Mouse (Mus musculus): ENCODE results near the gene Bub3.

Bub3 gene

GRCm38 (mm10) chr7:131556541-131557271, 3.3 kb upstream of the Bub3 start:
- no peak for DNase-seq

DNA sequence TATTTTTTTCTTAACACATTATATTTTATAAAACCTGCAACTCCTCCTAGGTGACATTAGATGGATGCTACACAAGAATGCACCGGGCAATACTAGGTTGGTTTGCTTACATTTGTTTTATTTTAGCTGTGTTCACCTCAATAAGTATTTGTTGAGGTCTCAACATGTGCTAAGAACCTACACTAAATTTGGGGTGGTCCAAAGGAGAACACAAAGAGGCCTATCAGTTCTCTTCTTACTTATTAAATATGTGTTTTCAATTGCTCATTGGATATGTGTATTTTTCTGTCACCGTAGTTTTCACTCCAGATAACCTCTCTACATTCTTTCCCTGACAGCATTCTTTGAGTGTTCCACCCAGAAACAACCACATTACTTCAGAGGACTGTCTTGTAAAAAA, 2.3 kb upstream of the Bub3 start:
- DNase-seq = no peak

DNA sequence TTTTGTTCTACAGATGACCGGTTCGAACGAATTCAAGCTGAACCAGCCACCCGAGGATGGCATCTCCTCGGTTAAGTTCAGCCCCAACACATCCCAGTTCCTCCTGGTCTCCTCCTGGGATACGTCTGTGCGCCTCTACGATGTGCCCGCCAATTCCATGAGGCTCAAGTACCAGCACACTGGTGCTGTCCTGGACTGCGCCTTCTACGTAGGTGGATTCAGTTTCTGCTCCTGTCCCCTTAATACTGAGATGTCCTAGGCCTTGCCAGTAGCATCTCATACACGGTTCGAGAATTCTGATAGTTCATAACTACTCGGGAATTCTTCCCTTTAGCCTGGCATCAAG, 648 bp downstream of the Bub3 start:
- no peak for DNase-seq

- no peak for DNase-seq
Measured at GRCm38 (mm10) chr7:131575246-131575645, 15.2 kb downstream of the Bub3 start.

- DNase-seq = no peak
Measured at GRCm38 (mm10) chr7:131582178-131582577, 22.2 kb downstream of the Bub3 start.

DNA sequence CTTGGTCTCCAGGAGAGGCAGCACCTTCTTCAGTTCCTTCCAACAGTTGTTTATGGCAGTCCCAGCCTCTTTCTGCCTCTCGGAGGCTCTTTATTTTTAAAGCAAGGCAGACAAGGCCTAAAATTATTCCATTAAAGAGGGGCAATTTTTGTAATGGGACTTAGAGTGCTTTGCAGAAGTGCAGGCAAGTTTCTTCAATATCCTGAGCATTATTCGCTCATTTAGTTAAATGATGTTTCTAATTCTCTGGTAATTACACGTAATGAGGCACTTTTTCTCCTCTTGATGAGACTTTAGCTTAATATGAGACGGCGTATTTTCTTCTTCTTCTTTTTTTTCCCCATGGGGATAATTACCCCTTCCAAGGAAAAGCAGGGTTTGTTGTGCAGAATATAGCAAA, 25.5 kb downstream of the Bub3 start:
- no peak for DNase-seq

GRCm38 (mm10) chr7:131597779-131598482, 37.9 kb downstream of the Bub3 start:
- DNase-seq = no peak

- no peak for DNase-seq
Measured at GRCm38 (mm10) chr7:131598483-131598824, 38.4 kb downstream of the Bub3 start.

DNA sequence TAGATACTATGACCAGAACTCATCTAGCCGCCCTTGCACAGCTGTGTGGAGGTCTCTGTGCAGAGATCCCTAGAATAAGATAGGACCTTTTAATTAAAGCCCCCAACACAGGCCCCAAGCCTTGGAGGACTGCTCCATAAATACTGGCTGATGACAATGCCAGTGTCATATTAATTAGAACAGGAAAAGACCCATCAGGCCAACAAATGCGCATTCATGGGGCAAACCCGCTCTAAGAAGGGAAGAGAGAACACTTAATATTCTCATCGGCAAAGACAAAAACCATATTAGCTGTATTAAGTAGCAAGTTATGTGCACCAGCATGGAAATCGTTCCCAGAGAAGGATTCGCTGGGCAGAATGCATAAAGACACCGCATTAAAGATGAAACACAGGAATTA, 42.1 kb downstream of the Bub3 start:
- DNase-seq = no peak

GRCm38 (mm10) chr7:131603186-131603585, 43.2 kb downstream of the Bub3 start:
- no peak for DNase-seq

- no peak for DNase-seq
Measured at GRCm38 (mm10) chr7:131604946-131605345, 44.9 kb downstream of the Bub3 start.

DNA sequence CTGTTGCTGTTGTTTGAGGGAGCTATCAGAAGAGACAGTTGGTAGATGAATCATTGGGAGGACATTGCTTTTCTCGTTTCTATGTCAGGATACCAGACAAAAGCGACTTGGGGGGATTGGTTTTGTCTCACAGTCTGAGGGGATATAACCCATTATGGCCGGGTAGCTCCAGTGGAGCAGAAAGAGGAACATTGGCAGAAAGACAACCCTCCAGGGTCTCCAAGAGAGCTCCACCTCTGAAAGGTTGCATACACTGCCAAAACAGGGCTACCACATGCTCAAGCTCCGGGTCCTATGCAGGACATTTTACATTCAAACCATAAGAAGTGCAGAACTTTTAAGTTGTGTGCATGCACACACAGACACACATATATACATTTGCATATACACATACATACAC, 45.5 kb downstream of the Bub3 start:
- no peak for DNase-seq

DNA sequence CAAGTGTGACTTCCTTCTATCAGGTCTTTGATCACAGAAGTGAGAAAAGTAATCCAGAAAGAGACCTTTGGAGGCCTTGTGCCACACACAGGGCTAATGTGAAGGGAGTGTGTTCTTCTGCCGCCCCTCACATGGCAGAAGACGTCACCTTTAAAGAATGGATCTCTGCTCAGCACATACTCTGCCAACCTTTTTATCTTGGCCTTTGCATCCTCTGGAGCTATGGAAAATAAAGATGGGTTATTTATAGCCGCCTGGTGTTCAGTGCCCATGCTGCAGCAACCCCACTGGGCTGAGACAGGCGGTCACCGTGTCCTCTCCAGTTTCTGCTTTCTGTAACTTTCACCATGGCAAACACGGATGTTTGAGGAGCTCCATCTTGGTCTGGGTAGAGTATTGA, 48.0 kb downstream of the Bub3 start:
- DNase-seq = no peak

DNA sequence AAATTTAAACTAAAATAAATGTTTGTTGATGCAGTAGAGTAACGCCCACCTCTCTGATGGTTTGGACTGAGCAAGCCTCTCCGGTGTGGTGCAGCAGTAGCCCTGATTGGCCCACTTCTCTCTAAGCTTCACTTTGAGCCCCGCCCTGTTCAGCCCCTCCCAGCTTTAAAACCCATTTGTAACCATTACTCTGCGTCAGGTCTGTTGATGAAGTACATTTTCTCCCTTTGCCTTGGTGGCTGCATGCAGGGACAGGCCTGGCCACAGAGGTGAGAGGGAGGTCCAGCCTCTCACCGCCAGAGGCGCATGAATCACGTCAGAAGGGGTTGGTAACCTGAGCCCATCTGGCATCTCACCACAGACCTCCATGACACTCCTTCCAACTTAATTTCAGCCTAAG, 49.7 kb downstream of the Bub3 start:
- no peak for DNase-seq

Measured in cerebellum, adult 9-10 months (tissue).